Mouse (Mus musculus): Measurements from ENCODE around the gene Rin3.

DNA sequence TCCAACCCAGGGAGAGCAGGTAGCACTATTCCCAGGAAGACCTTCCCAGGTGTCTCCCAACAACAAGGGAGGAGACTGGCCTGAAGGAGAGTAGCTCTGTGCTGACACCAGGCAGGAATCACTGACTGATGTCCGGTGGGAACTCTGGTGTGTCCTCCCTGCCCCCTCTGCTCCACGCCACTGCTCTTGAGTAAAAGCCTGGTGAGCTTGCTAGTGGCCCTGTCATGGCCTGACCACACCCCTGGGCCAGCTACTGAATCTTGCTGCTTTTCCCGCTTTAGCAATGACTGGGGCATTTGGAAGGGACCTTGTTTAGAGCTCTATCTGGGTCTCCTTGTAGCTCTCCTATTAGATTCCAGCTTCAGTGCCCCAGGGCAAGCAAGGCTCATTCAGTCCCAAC is 59.8 kb downstream of the Rin3 start:
- TF ChIP-seq CTCF (IDR thresholded peaks at IDR 0.05; ENCODE audit: borderline replicate concordance, control insufficient read depth, extremely low read depth, insufficient read depth, low read length, poor library complexity) (no peak), POLR2A (IDR thresholded peaks at IDR 0.05; ENCODE audit: control insufficient read depth, extremely low read depth, insufficient read depth, low read length, poor library complexity) (no peak)
